Mouse (Mus musculus): ENCODE results near the gene Olfr1154.

Olfr1154 gene

DNA sequence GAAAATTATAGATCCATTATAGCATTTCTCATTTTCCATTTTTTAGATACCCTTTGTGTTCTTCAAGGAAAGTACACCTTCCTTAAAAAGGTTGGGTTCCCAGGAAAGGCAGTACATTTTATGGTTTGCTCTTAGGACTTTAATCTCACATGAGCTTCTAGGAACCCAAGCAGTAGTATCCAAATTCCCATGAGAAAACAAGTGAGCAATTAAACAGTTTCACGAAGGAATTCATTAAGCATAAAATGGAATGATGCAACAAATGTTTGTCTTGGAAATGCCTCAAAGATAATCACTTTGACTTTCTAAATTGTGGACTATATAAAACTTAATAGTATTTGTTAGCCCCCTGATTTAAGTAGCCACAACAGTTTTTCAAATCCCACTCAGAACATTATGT lies at the start of gene Olfr1154:
TSS of gene Olfr1154 (minus strand) at position 101 of the 400 bp plus-strand sequence.
- no peak for DNase-seq

DNA sequence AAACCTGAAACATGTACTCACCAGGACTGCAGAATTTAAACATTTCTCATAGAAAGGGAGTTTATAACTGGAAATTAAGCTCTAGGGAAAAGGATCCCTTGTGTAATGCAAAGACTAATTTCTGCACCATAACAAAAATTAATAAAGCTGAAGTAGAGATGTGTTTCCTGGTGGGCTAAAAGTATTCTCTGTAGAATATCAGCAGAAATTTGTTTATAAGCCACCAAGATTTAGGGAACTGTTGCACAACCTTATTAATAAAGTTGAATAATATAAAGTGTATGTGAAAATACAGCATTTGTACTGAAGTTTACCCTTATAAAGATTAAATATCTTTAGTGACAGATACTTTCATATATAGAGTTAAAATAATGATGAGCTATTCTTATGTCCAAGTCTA lies 48.0 kb upstream of the Olfr1154 start, which contains the start of gene Olfr1156:
TSS of gene Olfr1156 (minus strand) at position 101 of the 400 bp plus-strand sequence.
- no peak for DNase-seq

DNA sequence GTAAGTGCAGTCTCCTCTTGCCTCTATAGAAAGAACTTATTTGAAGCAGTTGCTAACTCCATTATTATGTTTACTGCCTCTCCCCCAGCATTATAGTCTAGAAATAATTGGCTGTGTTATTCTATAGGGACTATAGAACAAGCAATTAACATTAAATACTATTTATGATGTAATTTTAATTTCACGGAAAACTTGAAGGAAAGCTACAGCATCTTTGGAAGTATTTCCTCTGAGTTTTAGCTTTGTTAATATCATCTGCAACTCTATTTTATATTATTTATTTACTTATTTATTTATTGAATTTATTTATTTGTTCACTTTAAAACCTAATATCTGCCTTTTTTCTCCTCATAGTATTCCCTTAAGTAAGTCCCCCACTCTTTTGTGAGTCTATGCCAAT lies 40.1 kb upstream of the Olfr1154 start, which contains the start of gene Olfr1155:
TSS of gene Olfr1155 (minus strand) at position 101 of the 400 bp plus-strand sequence.
- no peak for DNase-seq

DNA sequence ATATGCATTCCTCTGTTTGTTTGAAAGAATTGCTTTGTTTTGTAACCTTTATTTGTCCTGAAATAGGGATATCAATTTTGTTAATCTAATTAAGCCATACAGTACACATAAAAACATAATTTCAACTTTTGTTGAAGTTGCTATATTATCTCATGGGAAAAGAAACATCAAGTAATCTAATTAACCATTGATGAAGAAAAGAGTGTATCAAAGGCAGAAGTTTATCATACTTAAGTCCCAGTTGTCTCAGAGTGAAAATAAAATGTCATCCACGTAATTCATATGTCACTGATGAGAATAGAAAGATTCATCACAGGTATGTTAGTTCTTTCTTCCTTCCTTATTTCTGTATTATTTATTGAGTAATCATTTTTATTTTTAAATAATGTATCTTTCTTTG lies 10.3 kb downstream of the Olfr1154 start, which contains the start of gene Olfr1153:
TSS of gene Olfr1153 (plus strand) at position 301 of the 400 bp plus-strand sequence.
- no peak for DNase-seq

DNA sequence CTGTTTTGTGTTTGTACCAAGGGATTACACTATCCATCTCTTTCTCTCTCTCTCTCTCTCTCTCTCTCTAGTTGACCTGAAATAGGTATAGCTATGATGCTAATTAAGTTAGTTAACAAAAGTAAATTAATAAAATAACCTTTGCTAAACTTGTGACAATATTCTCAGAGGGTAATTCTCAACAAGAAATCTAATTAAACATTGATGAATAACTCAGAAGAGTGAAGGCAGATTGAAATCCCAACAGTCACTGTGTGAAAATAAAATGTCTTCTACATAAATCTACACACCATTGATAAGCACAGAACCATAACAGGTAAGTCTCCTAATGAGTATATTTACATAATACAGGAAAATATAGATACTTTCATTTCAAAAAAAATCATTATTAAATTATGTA lies 38.8 kb downstream of the Olfr1154 start, which contains the start of gene Olfr1152:
TSS of gene Olfr1152 (plus strand) at position 301 of the 400 bp plus-strand sequence.
- DNase-seq: no peak

DNA sequence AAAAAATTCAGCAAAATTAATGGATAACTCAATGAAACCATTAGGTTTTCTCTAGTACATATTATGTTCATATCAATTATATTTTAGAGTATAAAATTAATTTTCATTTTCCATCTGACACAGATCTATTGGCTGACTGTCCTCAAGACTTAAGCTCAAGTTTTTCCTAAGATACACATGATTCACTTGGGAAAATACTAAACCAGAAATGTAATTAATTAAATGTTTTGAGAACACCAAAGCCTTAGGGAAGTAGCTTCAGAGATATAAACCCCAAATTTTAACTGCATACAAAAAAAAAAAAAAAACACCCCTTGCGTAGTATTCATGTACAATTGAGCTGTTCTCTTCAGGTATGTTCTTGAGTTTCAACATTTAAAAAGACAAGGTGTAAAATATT lies 49.4 kb downstream of the Olfr1154 start, which contains the start of gene Olfr1151:
TSS of gene Olfr1151 (plus strand) at position 301 of the 400 bp plus-strand sequence.
- no peak for DNase-seq
